Mouse (Mus musculus) kidney, adult 11 months (tissue): ENCODE measurements at regions not wholly inside any gene's neighbourhood (a gene's known extent, or its start where the extent isn't known, plus 50 kb on each side); places are given as distances from the start of the nearest gene placed in this dataset.
"Not testable (repeated sequence)": the region's sequence is repeated elsewhere in the genome, so short reads cannot be mapped to it uniquely, and the experiment has no call there.

Experiments used
- DNase-seq: peaks from one replicate; pipeline ENCODE4 v3.0.0; 2022

- no peak for DNase-seq
Observed at GRCm38 (mm10) chr16:31560426-31560825, 102.8 kb upstream of the Dlg1 start.

DNA sequence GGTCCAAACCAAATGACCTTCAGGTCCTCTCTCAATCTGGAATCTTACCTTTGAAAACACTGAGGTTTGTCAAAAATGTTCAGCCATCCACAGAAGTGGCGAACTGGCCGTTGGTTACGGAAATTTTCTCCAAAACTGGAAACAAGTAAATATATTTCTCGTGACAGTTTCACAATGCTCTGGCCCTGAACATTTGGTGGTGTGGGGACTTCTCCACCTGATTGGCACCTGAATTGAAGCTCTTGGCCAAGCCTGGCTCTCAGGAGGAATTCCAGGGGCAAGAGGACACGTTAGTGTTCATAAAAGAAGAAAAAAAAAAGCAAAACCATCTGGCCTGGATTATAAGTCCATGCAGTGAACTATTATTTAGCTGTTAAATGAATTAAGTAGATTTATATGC, 98.3 kb upstream of the Dlg1 start:
- no peak for DNase-seq

DNA sequence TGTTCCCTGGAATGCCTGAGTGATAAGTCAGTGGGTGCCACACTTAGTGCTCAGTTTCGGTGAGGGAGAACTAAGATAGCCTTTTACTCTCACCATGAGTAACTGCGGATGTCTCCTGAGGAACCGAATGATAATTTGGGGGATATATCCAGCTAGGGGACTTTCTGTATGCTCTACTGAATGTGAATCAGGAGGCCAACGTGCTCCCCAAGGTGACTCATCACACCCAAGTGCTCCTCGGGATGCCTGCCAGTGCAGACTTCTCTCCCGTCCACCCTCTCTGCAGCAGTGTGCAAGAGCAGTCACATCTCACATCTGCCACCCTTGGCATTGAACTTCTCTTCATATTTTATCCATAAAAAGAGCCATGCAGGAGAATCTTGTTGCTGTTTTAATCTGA, 94.9 kb upstream of the Dlg1 start:
- DNase-seq = no peak

DNA sequence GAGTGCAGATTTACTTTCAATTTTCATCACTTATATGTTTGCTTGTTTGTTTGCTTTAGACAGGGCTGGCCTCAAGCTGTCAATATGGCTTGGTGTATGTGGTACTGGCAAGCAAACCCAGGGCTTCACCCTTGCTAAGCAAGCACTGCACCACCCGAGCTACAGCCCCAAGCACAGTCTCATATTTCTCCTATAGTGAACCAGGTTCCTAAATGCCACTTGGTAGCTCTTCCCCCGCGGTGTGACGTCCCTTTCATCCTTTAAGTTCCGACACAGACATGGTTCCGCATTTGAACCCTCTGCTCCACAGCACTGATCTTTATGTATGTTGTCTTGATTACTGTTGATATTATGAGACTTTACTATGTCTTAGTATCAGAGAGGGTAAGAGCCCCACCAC, 93.4 kb upstream of the Dlg1 start:
- DNase-seq = no peak

DNA sequence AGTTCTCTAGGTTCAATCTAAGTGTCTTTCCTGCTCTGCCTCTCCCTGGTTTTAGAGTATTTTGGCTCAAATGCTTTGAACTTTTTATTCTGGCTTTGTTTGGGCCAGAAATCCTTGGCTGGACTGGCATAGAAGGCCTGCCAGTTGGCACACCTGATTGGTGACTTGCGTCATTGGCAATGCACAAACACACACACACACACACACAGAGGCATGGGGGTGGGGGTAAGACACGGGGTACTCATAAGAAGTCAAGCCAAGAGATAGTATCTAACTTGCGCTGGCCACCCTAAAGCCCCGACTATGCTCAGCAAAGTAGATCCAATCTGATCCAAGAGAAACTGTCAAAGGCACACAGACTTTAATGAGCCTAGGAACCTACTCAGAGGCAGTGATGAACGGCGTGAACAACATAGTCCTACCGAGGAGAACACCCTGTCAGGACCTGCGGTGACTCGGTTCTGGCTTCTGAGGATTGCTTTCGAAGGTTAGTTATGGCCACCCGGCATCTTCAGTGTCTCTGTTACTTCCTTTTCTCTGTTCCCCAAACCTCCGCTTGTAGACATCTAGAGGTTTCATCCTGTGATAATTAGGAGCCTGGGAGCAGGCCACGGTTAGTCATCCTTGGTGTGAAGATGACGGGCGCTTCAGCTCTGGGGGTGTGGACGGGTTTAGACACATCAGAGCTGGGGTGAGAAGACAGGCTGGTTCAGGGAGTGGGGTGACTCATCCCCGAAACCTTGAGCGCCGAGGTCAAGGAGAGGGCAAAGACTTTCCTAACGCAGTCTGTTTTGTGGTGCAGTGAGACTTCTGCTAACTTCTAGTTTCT, 92.7 kb upstream of the Dlg1 start:
- no peak for DNase-seq

GRCm38 (mm10) chr16:31573833-31574232, 89.4 kb upstream of the Dlg1 start:
- DNase-seq = not testable (repeated sequence)

GRCm38 (mm10) chr16:31575646-31576045, 87.6 kb upstream of the Dlg1 start:
- DNase-seq = not testable (repeated sequence)

DNA sequence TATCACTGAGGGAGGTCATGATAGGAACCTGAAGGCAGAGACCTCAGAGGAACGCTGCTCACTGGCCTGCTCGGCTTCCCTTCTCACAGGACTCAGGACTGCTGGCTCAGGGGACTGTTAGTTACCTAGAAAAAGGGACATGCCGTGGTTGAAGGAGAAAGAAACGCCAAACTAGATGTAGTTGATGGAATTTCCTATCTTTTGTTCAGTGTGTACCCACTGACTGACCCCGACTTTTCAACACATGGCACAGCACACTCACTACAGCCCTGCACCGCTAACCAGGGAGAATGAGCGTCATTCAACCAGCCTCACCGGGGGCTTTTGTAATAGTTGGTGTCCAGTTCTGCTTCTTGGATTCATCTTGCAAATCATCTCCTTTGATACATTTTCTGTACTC, 86.8 kb upstream of the Dlg1 start:
- DNase-seq = no peak

- no peak for DNase-seq
Observed at GRCm38 (mm10) chr16:31577347-31577746, 85.9 kb upstream of the Dlg1 start.

- no peak for DNase-seq
Observed at GRCm38 (mm10) chr16:31579318-31579717, 83.9 kb upstream of the Dlg1 start.

GRCm38 (mm10) chr16:31580779-31581178, 82.5 kb upstream of the Dlg1 start:
- no peak for DNase-seq

- no peak for DNase-seq
Observed at GRCm38 (mm10) chr16:31582885-31583284, 80.4 kb upstream of the Dlg1 start.

DNA sequence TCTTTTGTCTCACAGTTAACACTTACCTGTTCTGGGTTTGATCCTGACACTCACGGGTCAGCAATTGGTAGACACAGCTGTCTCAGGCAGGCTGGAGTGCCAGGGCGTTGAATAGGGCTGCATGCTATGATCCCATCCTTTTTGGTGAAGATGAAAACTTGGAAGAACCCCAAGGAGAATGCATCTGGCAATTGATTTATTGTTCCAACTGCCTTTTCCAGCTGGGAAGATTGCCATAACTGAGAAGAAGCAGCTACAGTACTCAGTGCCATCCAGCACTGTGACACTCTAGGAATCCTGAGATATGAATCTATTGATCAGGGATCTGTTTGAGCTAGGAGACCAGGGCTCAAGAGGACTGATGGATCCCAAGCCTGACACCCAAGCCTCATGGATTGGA, 79.6 kb upstream of the Dlg1 start:
- no peak for DNase-seq

GRCm38 (mm10) chr16:31584216-31584823, 78.9 kb upstream of the Dlg1 start:
- DNase-seq = no peak

DNA sequence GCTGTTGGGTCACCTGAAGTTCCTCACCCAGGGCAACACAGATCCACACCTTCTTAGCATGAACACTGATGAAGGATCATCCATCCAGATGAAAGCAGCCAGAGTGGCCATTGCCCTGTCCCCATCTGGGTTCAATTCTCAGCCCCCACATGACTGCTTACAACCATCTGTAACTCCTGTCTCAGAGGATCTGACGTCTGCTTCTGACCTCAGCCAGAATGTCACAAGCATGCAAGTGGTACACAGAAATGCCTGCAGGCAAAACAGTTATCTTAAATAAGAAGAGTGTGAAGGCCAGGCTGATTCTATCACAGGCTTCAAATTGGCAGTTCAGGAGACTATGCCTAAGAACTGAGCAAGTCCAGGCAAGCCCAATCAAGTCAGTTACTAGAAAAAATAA, 76.2 kb upstream of the Dlg1 start:
- no peak for DNase-seq

DNA sequence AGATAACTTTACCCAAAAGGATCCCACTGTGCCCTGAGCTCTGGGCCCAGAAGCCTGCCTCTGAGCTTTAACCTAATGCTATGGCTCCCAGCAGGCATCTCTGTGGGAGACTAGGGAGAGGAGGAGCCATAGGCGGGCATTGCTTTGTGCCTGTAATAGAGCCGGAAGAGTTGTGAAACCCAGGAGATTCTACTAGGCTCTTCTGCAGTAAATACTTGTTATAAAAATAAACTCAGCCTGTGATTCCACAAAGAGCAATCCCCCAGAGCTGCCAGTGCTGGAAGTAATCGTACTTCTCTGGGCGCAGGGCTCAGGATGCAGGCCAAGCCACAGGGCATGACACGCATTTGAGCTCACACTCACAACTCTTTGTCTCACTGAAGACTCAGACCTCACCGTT, 73.7 kb upstream of the Dlg1 start:
- no peak for DNase-seq

GRCm38 (mm10) chr16:31591565-31591964, 71.7 kb upstream of the Dlg1 start:
- no peak for DNase-seq

DNA sequence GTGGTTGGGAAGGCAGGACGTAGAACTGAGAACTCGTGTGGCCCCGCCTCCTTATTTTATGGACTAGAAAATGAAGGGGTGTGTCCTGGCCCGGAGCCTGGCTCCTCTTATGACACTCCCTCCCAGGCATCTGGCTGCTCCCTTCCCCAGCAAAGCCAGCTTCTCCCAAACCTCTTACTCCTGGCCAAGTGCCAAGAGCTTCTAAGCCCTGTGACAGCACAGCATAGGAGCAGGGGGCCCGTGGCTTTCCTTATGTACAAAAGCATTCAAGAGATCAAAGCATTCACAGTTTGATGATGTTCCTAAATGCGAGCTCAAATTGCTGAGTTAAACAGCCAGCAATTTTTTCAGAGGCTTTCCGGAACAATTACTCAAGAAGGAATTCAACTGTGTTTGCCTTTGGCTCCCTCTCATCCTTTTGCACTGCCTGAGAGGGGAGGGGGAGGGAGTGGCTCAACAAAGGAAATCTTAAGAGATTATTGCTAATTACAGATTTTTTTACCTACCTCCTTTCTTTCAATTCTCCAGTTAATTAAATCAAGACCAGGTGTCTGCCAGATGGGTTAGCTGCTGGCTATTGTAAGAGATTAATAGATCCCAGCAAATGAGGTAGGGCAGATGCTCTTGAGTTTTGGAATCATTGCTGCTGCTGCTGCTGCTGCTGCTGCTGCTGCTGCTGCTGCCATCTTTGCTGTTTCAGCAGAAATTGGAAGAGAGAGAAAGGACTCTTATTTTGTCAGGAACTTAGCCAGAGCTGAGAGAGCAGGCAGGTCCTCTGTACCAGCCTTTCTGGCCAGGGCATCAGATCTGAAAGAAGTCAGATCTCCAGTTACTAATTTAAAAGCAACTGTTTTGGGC, 71.0 kb upstream of the Dlg1 start:
- DNase-seq = peak; percentile 48

DNA sequence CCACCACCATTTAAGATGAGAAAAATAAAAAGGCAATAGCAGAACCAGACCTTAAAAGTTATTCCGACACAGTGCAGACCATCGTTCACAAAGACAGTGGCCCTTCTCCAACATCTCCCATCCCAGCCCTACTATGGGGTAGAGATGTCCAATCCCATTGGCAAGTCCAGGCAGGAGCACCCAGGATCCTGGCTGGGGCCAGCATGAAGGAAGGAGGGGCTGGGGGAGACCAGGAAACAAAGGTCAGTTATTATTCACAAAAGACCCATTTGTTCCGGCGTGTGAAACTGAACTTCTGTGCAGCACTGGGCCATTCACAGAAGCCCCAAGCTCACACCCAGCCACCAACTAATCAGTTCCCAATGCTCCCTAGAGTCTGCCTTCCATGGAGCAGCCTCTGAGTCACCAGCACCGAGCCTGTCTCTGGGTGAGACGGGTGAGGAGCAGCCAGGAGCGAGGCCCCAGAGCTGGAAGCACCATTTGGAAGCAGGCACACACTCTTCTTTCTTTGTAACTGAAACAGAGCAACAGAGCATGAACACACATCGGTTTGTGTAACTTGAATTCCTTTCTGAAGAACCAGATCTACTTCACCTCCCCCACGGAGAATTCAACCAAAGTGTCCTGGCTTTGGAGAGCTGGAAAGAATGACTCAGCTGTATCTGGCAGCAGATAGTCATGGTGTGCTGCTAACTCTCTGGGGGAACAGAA, 70.1 kb upstream of the Dlg1 start:
- DNase-seq = no peak

DNA sequence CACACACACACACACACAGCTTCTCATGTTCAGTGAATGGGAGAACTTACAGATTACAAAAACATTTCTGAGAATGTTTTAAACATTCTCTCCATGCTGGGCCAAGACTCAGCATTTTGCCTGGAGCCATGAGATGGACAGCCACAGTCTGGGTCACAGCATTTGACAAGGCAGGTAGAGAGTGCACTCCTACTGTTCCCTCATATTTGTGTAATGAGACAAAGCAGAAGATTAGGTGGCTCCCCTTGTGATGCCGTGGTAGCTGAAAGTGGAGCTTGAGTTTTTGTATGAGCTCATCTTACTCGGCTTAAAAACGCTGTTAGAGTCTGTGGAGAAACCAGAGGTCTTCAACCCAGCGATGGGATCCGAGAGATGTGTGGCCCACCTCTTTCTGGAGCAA, 65.3 kb upstream of the Dlg1 start:
- no peak for DNase-seq

DNA sequence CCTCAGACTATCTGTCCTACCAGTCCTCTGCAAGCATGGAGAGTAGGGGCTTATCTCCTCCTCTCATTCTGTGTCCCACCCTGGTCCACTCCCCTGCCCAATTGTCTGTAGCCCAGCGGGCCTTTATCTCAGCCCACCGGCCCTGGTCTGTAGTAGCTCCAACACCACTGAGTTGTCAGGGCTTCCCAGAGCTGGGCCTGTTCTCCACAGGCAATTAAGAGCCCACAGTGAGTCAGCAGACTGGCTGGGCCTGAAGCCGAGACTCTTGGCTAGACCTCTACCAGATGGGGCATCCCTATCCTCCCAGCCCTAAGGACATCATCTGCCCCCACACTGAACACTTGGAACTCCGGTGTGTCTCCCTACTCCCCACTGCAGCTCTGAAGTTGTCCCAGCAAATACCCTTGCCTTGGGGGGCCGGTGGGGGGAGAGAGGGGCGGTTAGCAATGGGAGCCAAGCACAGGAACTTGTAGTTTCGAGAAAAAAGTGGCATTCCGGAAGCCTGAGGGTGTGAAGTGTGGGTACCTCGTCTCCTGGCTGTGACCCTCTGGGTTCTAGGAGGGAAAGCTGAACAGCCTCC, 64.7 kb upstream of the Dlg1 start:
- no peak for DNase-seq

GRCm38 (mm10) chr16:31598989-31599421, 64.2 kb upstream of the Dlg1 start:
- DNase-seq = no peak

DNA sequence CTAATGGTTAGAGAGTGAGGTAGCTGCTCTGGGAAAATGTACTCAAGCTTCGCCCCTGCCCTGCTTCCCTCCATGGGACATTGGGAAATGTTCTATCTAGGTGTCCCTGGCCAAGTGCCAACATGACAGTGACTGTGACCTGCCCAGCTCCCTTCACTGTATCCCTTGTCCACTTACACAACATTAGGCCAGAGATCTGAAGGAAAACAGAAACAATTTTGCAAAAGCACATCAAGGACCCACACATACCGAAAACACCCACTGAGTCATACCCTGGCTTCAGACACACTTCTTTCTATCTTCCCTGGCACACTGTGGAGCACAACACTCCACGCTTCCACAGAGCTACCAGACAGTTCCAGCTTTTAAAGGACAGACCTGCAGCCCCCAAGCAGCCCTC, 62.0 kb upstream of the Dlg1 start:
- DNase-seq = no peak
